Mouse (Mus musculus) embryonic facial prominence, embryonic 14.5 days (tissue): ENCODE measurements around the gene Borcs6. TPM values are rescaled to one million over a fixed set of nuclear protein-coding genes. Genes with fewer than 3 reads are reported as not detected.

Experiments used
- ATAC-seq: fragments of 200-750 bp; cut with Nextera tagmentation; 2 replicates; pipeline ENCODE4 v1.8.0; 2017; ENCODE audit warnings: low read depth, moderate number of reproducible peaks, moderate TSS enrichment
- DNase-seq: peaks from one replicate; pipeline ENCODE4 v3.0.0-alpha.2; 2015; ENCODE audit warnings: low spot score
- H3K27ac ChIP-seq: fragments of 300-500 bp; sonication (generic); replicated peaks from 2 replicates; pipeline ENCODE4 v1.5.1; 2014; ENCODE audit warnings: low read depth, mild to moderate bottlenecking, low read length, moderate library complexity
- H3K27me3 ChIP-seq: fragments of 300-500 bp; sonication (generic); replicated peaks from 2 replicates; pipeline ENCODE4 v1.6.1; 2014; ENCODE audit warnings: low read length; ENCODE audit not compliant: control insufficient read depth, insufficient read depth
- H3K36me3 ChIP-seq: fragments of 300-500 bp; sonication (generic); 2 replicates; pipeline ENCODE4 v1.6.1; 2014; ENCODE audit warnings: low read length, mixed read lengths; ENCODE audit not compliant: control insufficient read depth, insufficient read depth
- H3K4me1 ChIP-seq: fragments of 300-500 bp; sonication (generic); 2 replicates; pipeline ENCODE4 v1.6.1; 2014; ENCODE audit warnings: antibody characterized with exemption, low read length; ENCODE audit not compliant: control insufficient read depth, insufficient read depth
- H3K4me2 ChIP-seq: fragments of 300-500 bp; sonication (generic); 2 replicates; pipeline ENCODE4 v1.6.1; 2014; ENCODE audit warnings: low read depth, mild to moderate bottlenecking, low read length, moderate library complexity, mixed read lengths
- H3K4me3 ChIP-seq: fragments of 300-500 bp; sonication (generic); 2 replicates; pipeline ENCODE4 v1.5.1; 2014; ENCODE audit warnings: low read depth, mild to moderate bottlenecking, low read length
- H3K9ac ChIP-seq: fragments of 300-500 bp; sonication (generic); 2 replicates; pipeline ENCODE4 v1.6.1; 2014; ENCODE audit warnings: low read depth, mild to moderate bottlenecking, low read length, moderate library complexity, mixed read lengths
- H3K9me3 ChIP-seq: fragments of 300-500 bp; sonication (generic); 2 replicates; pipeline ENCODE4 v1.6.1; 2016; ENCODE audit warnings: low read length; ENCODE audit not compliant: control insufficient read depth
- WGBS: fragments of 180-500 bp; shearing (Covaris S2); extraction: QIAGEN DNeasy Blood & Tissue Kit; methylation state at CpG from one replicate; pipeline ENCODE4 v1.1.7; 2014; 5-methylcytosine and 5-hydroxymethylcytosine counted together
- polyA plus RNA-seq: library from polyadenylated mRNA; unstranded; fragments of >200 nt; fragmentation: Nextera tagmentation; extraction: Ambion mirVana; gene quantifications from 2 replicates; pipeline ENCODE4 v1.2.1, GENCODE M21; 2014

The Borcs6 gene
- polyA plus RNA-seq, 1 experiment from 2014 or later = 12.4 TPM

GRCm38 (mm10) chr11:69045531-69046394 is 13.8 kb upstream of the Borcs6 start, which contains the start of gene Aurkb:
Gene Aurkb (plus strand): TSS chr11:69045647.
- Histone ChIP-seq H3K36me3 (peaks cover 26% of the 10 kb centered on the region), H3K4me1 (no peaks in the 10 kb centered on the region), H3K4me2 (peak within 1 kb of the TSS; percentile 80), H3K9ac (peak within 1 kb of the TSS; percentile 81), H3K27ac (peak within 1 kb of the TSS; percentile 85), H3K9me3 (no peaks in the 10 kb centered on the region), H3K4me3 (peak within 1 kb of the TSS; percentile 76), H3K27me3 (no peaks in the 10 kb centered on the region)
- ATAC-seq = peak; percentile 84
- WGBS = under 1% methylated on average over 41 of the region's 54 CpGs
- peak; percentile 97 for DNase-seq

- peak overlapping the region; percentile 80 for H3K4me2 ChIP-seq
- H3K9ac ChIP-seq = peak overlapping the region; percentile 81
- no peaks in the 10 kb centered on the region for H3K27me3 ChIP-seq
- H3K36me3 ChIP-seq = peaks cover 32% of the 10 kb centered on the region
- H3K9me3 ChIP-seq = no peaks in the 10 kb centered on the region
- DNase-seq (no peak), ATAC-seq (no peak)
- 10% methylated on average over 9 of the region's 9 CpGs for WGBS
- peak overlapping the region; percentile 76 for H3K4me3 ChIP-seq
- H3K27ac ChIP-seq = peak overlapping the region; percentile 85; the same call in 1 of the 2 replicates
- H3K4me1 ChIP-seq = no peaks in the 10 kb centered on the region
These were observed 13.1 kb upstream of the Borcs6 start for GRCm38 (mm10) chr11:69046395-69046774.

GRCm38 (mm10) chr11:69047592-69047991 is 11.9 kb upstream of the Borcs6 start:
- no peak for ATAC-seq
- no peak overlapping the region for H3K9ac ChIP-seq
- WGBS = 92% methylated on average over 12 of the region's 12 CpGs

GRCm38 (mm10) chr11:69048151-69048550 is 11.4 kb upstream of the Borcs6 start:
- Histone ChIP-seq H3K27ac (no peak overlapping the region), H3K4me1 (no peaks in the 10 kb centered on the region), H3K9ac (no peak overlapping the region), H3K4me2 (no peak overlapping the region), H3K27me3 (no peaks in the 10 kb centered on the region), H3K36me3 (peaks cover 40% of the 10 kb centered on the region), H3K4me3 (no peak overlapping the region), H3K9me3 (no peaks in the 10 kb centered on the region)
- 92% methylated on average over 14 of the region's 14 CpGs for WGBS
- DNase-seq (no peak), ATAC-seq (no peak)

More at GRCm38 (mm10) chr11:69047592-69047991, 11.9 kb upstream of the Borcs6 start:
- no peak for DNase-seq
- no peaks in the 10 kb centered on the region for H3K9me3 ChIP-seq
- H3K4me1 ChIP-seq = no peaks in the 10 kb centered on the region
- no peak overlapping the region for H3K27ac ChIP-seq
- no peak overlapping the region for H3K4me3 ChIP-seq
- H3K4me2 ChIP-seq = peak overlapping the region; percentile 80; the same call in 1 of the 2 replicates
- H3K27me3 ChIP-seq = no peaks in the 10 kb centered on the region
- H3K36me3 ChIP-seq = peaks cover 39% of the 10 kb centered on the region

- H3K27ac ChIP-seq = no peak overlapping the region
- no peaks in the 10 kb centered on the region for H3K27me3 ChIP-seq
- H3K4me3 ChIP-seq = no peak overlapping the region
- H3K9me3 ChIP-seq = no peaks in the 10 kb centered on the region
- WGBS = 89% methylated on average over 8 of the region's 8 CpGs
- DNase-seq (no peak), ATAC-seq (no peak)
- H3K36me3 ChIP-seq = peaks cover 46% of the 10 kb centered on the region
- H3K9ac ChIP-seq = no peak overlapping the region
- no peak overlapping the region for H3K4me2 ChIP-seq
- H3K4me1 ChIP-seq = no peaks in the 10 kb centered on the region
These were observed 8.8 kb upstream of the Borcs6 start for GRCm38 (mm10) chr11:69050748-69051147.

GRCm38 (mm10) chr11:69051771-69052170 is 7.7 kb upstream of the Borcs6 start:
- no peak for DNase-seq
- Histone ChIP-seq H3K27ac (no peak overlapping the region), H3K27me3 (no peaks in the 10 kb centered on the region), H3K4me3 (no peak overlapping the region), H3K9me3 (no peaks in the 10 kb centered on the region), H3K4me1 (no peaks in the 10 kb centered on the region), H3K9ac (no peak overlapping the region), H3K36me3 (peaks cover 46% of the 10 kb centered on the region), H3K4me2 (no peak overlapping the region)
- ATAC-seq = no peak
- 83% methylated on average over 4 of the region's 4 CpGs for WGBS

- ATAC-seq = no peak
- 80% methylated on average over 2 of the region's 2 CpGs for WGBS
These were observed 6.6 kb upstream of the Borcs6 start for GRCm38 (mm10) chr11:69052824-69053421.

GRCm38 (mm10) chr11:69053848-69054247 is 5.7 kb upstream of the Borcs6 start:
- no peak overlapping the region for H3K27ac ChIP-seq
- no peak for ATAC-seq
- H3K9ac ChIP-seq = no peak overlapping the region
- H3K9me3 ChIP-seq = no peaks in the 10 kb centered on the region
- peaks cover 40% of the 10 kb centered on the region for H3K36me3 ChIP-seq
- DNase-seq = no peak
- no peak overlapping the region for H3K4me2 ChIP-seq
- H3K27me3 ChIP-seq = no peaks in the 10 kb centered on the region
- peaks cover 5% of the 10 kb centered on the region for H3K4me1 ChIP-seq
- 76% methylated on average over 3 of the region's 3 CpGs for WGBS
- no peak overlapping the region for H3K4me3 ChIP-seq

More at GRCm38 (mm10) chr11:69052824-69053421, 6.6 kb upstream of the Borcs6 start:
- Histone ChIP-seq H3K4me1 (no peaks in the 10 kb centered on the region), H3K27me3 (no peaks in the 10 kb centered on the region), H3K9ac (no peak overlapping the region), H3K4me3 (no peak overlapping the region), H3K9me3 (no peaks in the 10 kb centered on the region), H3K27ac (no peak overlapping the region), H3K4me2 (no peak overlapping the region), H3K36me3 (peaks cover 46% of the 10 kb centered on the region)
- no peak for DNase-seq
